Mouse (Mus musculus) forebrain, embryonic 10.5 days (tissue): ENCODE data around the gene Wdr54. TPM values are rescaled to one million over a fixed set of nuclear protein-coding genes. Genes with fewer than 3 reads are reported as not detected.
"Not testable (repeated sequence)": the region's sequence is repeated elsewhere in the genome, so short reads cannot be mapped to it uniquely, and the experiment has no call there.

ENCODE experiments used
- DNase-seq: peaks from one replicate; pipeline ENCODE4 v3.0.0-alpha.2; 2017; ENCODE audit warnings: low spot score; ENCODE audit errors: extremely low spot score
- H3K27ac ChIP-seq: fragments of 300-500 bp; sonication (generic); 2 replicates; pipeline ENCODE4 v1.5.1; 2016; ENCODE audit warnings: mild to moderate bottlenecking
- H3K27me3 ChIP-seq: fragments of 300-500 bp; sonication (generic); 2 replicates; pipeline ENCODE4 v1.6.1; 2016; ENCODE audit warnings: mild to moderate bottlenecking; ENCODE audit not compliant: poor library complexity, severe bottlenecking
- H3K36me3 ChIP-seq: fragments of 300-500 bp; sonication (generic); replicated peaks from 2 replicates; pipeline ENCODE4 v1.6.1; 2016; ENCODE audit warnings: mild to moderate bottlenecking, moderate library complexity
- H3K4me1 ChIP-seq: fragments of 300-500 bp; sonication (generic); 2 replicates; pipeline ENCODE4 v1.6.1; 2016
- H3K4me3 ChIP-seq: fragments of 300-500 bp; sonication (generic); 2 replicates; pipeline ENCODE4 v1.5.1; 2016; ENCODE audit warnings: mild to moderate bottlenecking, moderate library complexity
- H3K9me3 ChIP-seq: fragments of 300-500 bp; sonication (generic); 2 replicates; pipeline ENCODE4 v1.6.1; 2016; ENCODE audit warnings: mild to moderate bottlenecking, moderate library complexity
- WGBS: fragments of 180-500 bp; shearing (Covaris S2); methylation state at CpG from one replicate; pipeline ENCODE4 v1.1.7; 2016; 5-methylcytosine and 5-hydroxymethylcytosine counted together
- polyA plus RNA-seq: library from polyadenylated mRNA; unstranded; fragments of >200 nt; fragmentation: Nextera tagmentation; extraction: Ambion mirVana; gene quantifications from 2 replicates; pipeline ENCODE4 v1.2.1, GENCODE M21; 2016

The Wdr54 gene
- polyA plus RNA-seq, 1 experiment from 2014 or later: 13.9 TPM

GRCm38 (mm10) chr6:83172240-83172920 lies 16.2 kb upstream of the Wdr54 start:
- Histone ChIP-seq H3K36me3 (0 out of 2 replicates have a peak, but pooled peaks cover 5% of the 10 kb centered on the region), H3K9me3 (no peaks in the 10 kb centered on the region), H3K27me3 (no peaks in the 10 kb centered on the region), H3K4me3 (no peak overlapping the region), H3K27ac (no peak overlapping the region), H3K4me1 (peaks cover 14% of the 10 kb centered on the region)
- no peak for DNase-seq
- WGBS: 63% methylated on average over 9 of the region's 9 CpGs

GRCm38 (mm10) chr6:83171063-83171462 lies 14.9 kb upstream of the Wdr54 start:
- DNase-seq: no peak
- H3K36me3 ChIP-seq: 0 out of 2 replicates have a peak, but pooled peaks cover 1% of the 10 kb centered on the region
- WGBS: 80% methylated on average over 5 of the region's 5 CpGs
- no peak overlapping the region for H3K4me3 ChIP-seq
- H3K27ac ChIP-seq: no peak overlapping the region
- H3K27me3 ChIP-seq: no peaks in the 10 kb centered on the region
- H3K9me3 ChIP-seq: no peaks in the 10 kb centered on the region
- peaks cover 26% of the 10 kb centered on the region for H3K4me1 ChIP-seq

- Histone ChIP-seq H3K4me3 (no peak overlapping the region), H3K27me3 (no peaks in the 10 kb centered on the region), H3K4me1 (peaks cover 32% of the 10 kb centered on the region), H3K9me3 (no peaks in the 10 kb centered on the region), H3K36me3 (no peaks in the 10 kb centered on the region), H3K27ac (no peak overlapping the region)
- 92% methylated on average over 5 of the region's 5 CpGs for WGBS
- no peak for DNase-seq
Measured at GRCm38 (mm10) chr6:83169872-83170271, 13.7 kb upstream of the Wdr54 start.

GRCm38 (mm10) chr6:83166243-83166630 lies 10.0 kb upstream of the Wdr54 start:
- H3K4me1 ChIP-seq: peaks cover 41% of the 10 kb centered on the region
- H3K27me3 ChIP-seq: peaks cover 22% of the 10 kb centered on the region
- WGBS: under 1% methylated on average over 12 of the region's 12 CpGs
- no peaks in the 10 kb centered on the region for H3K36me3 ChIP-seq
- H3K9me3 ChIP-seq: no peaks in the 10 kb centered on the region
- peak overlapping the region; percentile 94 for H3K4me3 ChIP-seq
- H3K27ac ChIP-seq: peak overlapping the region; percentile 99
- peak; percentile 41 for DNase-seq

GRCm38 (mm10) chr6:83165607-83166242 lies 9.5 kb upstream of the Wdr54 start, which contains the start of gene Dctn1:
Gene Dctn1 (plus strand): TSS chr6:83165920.
- Histone ChIP-seq H3K9me3 (no peaks in the 10 kb centered on the region), H3K36me3 (no peaks in the 10 kb centered on the region), H3K4me3 (peak within 1 kb of the TSS; percentile 94), H3K27me3 (peaks cover 27% of the 10 kb centered on the region), H3K4me1 (peaks cover 43% of the 10 kb centered on the region), H3K27ac (peak within 1 kb of the TSS; percentile 99)
- under 1% methylated on average over 58 of the region's 58 CpGs for WGBS
- DNase-seq: peak; percentile 94

GRCm38 (mm10) chr6:83165026-83165606 lies 8.9 kb upstream of the Wdr54 start:
- no peaks in the 10 kb centered on the region for H3K36me3 ChIP-seq
- no peak for DNase-seq
- H3K27me3 ChIP-seq: peaks cover 33% of the 10 kb centered on the region
- 4% methylated on average over 6 of the region's 6 CpGs for WGBS
- peak overlapping the region; percentile 99 for H3K27ac ChIP-seq
- peak overlapping the region; percentile 94 for H3K4me3 ChIP-seq
- no peaks in the 10 kb centered on the region for H3K9me3 ChIP-seq
- peaks cover 43% of the 10 kb centered on the region for H3K4me1 ChIP-seq

- Histone ChIP-seq H3K27me3 (peaks cover 38% of the 10 kb centered on the region), H3K4me3 (peak overlapping the region; percentile 45), H3K27ac (0 out of 2 replicates have a peak overlapping the region, but pooled peaks have one; percentile 9), H3K9me3 (no peaks in the 10 kb centered on the region), H3K36me3 (no peaks in the 10 kb centered on the region), H3K4me1 (peaks cover 43% of the 10 kb centered on the region)
- peak; percentile 72 for DNase-seq
- WGBS: 1% methylated on average over 8 of the region's 8 CpGs
Measured at GRCm38 (mm10) chr6:83162701-83163100, 6.5 kb upstream of the Wdr54 start.

- Histone ChIP-seq H3K36me3 (no peaks in the 10 kb centered on the region), H3K9me3 (no peaks in the 10 kb centered on the region), H3K27me3 (peaks cover 38% of the 10 kb centered on the region), H3K4me1 (peaks cover 39% of the 10 kb centered on the region), H3K27ac (peak overlapping the region; percentile 58; the same call in 1 of the 2 replicates), H3K4me3 (peak overlapping the region; percentile 45)
- peak; percentile 44 for DNase-seq
- under 1% methylated on average over 49 of the region's 49 CpGs for WGBS
Measured at GRCm38 (mm10) chr6:83161921-83162641, 5.9 kb upstream of the Wdr54 start.

- no peak for DNase-seq
- peak overlapping the region; percentile 58; the same call in 1 of the 2 replicates for H3K27ac ChIP-seq
- H3K36me3 ChIP-seq: no peaks in the 10 kb centered on the region
- WGBS: 5% methylated on average over 19 of the region's 19 CpGs
- peaks cover 35% of the 10 kb centered on the region for H3K4me1 ChIP-seq
- H3K4me3 ChIP-seq: peak overlapping the region; percentile 45
- H3K9me3 ChIP-seq: no peaks in the 10 kb centered on the region
- H3K27me3 ChIP-seq: peaks cover 38% of the 10 kb centered on the region
Measured at GRCm38 (mm10) chr6:83161442-83161841, 5.2 kb upstream of the Wdr54 start.

GRCm38 (mm10) chr6:83159456-83159855 lies 3.3 kb upstream of the Wdr54 start:
- not testable (repeated sequence) for H3K9me3 ChIP-seq, DNase-seq, H3K4me3 ChIP-seq, H3K27ac ChIP-seq, H3K36me3 ChIP-seq
- Histone ChIP-seq H3K4me1 (peaks cover 45% of the 10 kb centered on the region), H3K27me3 (peaks cover 47% of the 10 kb centered on the region)
- 39% methylated on average over 3 of the region's 3 CpGs for WGBS

- Histone ChIP-seq H3K27me3 (peaks cover 20% of the 10 kb centered on the region), H3K27ac (peak overlapping the region; percentile 83), H3K4me3 (peak overlapping the region; percentile 68), H3K4me1 (peaks cover 44% of the 10 kb centered on the region), H3K9me3 (no peaks in the 10 kb centered on the region), H3K36me3 (peaks cover 37% of the 10 kb centered on the region)
- WGBS: 9% methylated on average over 23 of the region's 23 CpGs
- DNase-seq: no peak
Measured at GRCm38 (mm10) chr6:83155552-83156238, 502 bp downstream of the Wdr54 start.

GRCm38 (mm10) chr6:83153485-83153884 lies 2.7 kb downstream of the Wdr54 start:
- H3K27me3 ChIP-seq: peaks cover 9% of the 10 kb centered on the region; the same call in 1 of the 2 replicates
- H3K9me3 ChIP-seq: no peaks in the 10 kb centered on the region
- H3K36me3 ChIP-seq: peaks cover 59% of the 10 kb centered on the region
- no peak for DNase-seq
- H3K4me3 ChIP-seq: no peak overlapping the region
- peaks cover 47% of the 10 kb centered on the region for H3K4me1 ChIP-seq
- H3K27ac ChIP-seq: no peak overlapping the region
- 79% methylated on average over 5 of the region's 5 CpGs for WGBS
